Mouse (Mus musculus) MEL (cell line): Measurements from ENCODE around the gene Olfr15. TPM values are rescaled to one million over a fixed set of nuclear protein-coding genes. Genes with fewer than 3 reads are reported as not detected.
A peak's percentile ranks its signal among the peaks of the same experiment; 100 is the strongest.

Experiments
- DNase-seq: peaks from one replicate; pipeline ENCODE4 v3.0.0; 2011; ENCODE audit warnings: low read depth, low spot score
- H3K27ac ChIP-seq: 2 replicates; pipeline ENCODE4 v1.5.1; 2012; ENCODE audit warnings: low read depth, mild to moderate bottlenecking, control low read depth, low read length, moderate library complexity; ENCODE audit not compliant: control insufficient read depth
- H3K27me3 ChIP-seq, 2 experiments: fragments of 150-350 bp in 1 of 2; sonication (generic) in 1 of 2; 2 replicates each; pipeline ENCODE4 v1.6.1; 2012; ENCODE audit warnings: low read length in 2 of 2, mild to moderate bottlenecking in 2 of 2, improper control_type of control experiment in 1 of 2, moderate library complexity in 1 of 2; ENCODE audit not compliant: insufficient read depth in 2 of 2, control insufficient read depth in 1 of 2
- H3K36me3 ChIP-seq, 2 experiments: 2 replicates each; pipeline ENCODE4 v1.6.1; 2012 to 2014; ENCODE audit warnings: low read length in 2 of 2, improper control_type of control experiment in 1 of 2, inconsistent platforms in 1 of 2, mild to moderate bottlenecking in 1 of 2; ENCODE audit not compliant: insufficient read depth in 2 of 2, control insufficient read depth in 1 of 2
- H3K4me1 ChIP-seq, 2 experiments: fragments of 150-350 bp in 1 of 2; sonication (generic) in 1 of 2; 2 replicates each; pipeline ENCODE4 v1.6.1; 2012; ENCODE audit warnings: low read length in 2 of 2, improper control_type of control experiment in 1 of 2, mild to moderate bottlenecking in 1 of 2; ENCODE audit not compliant: insufficient read depth in 2 of 2, control insufficient read depth in 1 of 2
- H3K4me3 ChIP-seq, 2 experiments: fragments of 150-350 bp in 1 of 2; sonication (generic) in 1 of 2; 2 replicates each; pipeline ENCODE4 v1.5.1; 2012; ENCODE audit warnings: low read depth in 2 of 2, low read length in 2 of 2, mild to moderate bottlenecking in 2 of 2, moderate library complexity in 2 of 2, control low read depth in 1 of 2, improper control_type of control experiment in 1 of 2; ENCODE audit not compliant: control insufficient read depth in 1 of 2, insufficient read depth in 1 of 2
- H3K79me2 ChIP-seq: 2 replicates; pipeline ENCODE4 v1.6.1; 2012; ENCODE audit warnings: mild to moderate bottlenecking, low read length, moderate library complexity; ENCODE audit not compliant: control insufficient read depth, poor library complexity, insufficient read depth
- H3K9ac ChIP-seq: 2 replicates; pipeline ENCODE4 v1.6.1; 2012; ENCODE audit warnings: low read depth, mild to moderate bottlenecking, control low read depth, low read length, moderate library complexity; ENCODE audit not compliant: control insufficient read depth, poor library complexity, severe bottlenecking
- H3K9me3 ChIP-seq: fragments of 150-350 bp; sonication (generic); replicated peaks from 2 replicates; pipeline ENCODE4 v1.6.1; 2012; ENCODE audit warnings: mild to moderate bottlenecking, low read length, improper control_type of control experiment, moderate library complexity; ENCODE audit not compliant: insufficient read depth
- BHLHE40 ChIP-seq: IDR thresholded peaks from 2 replicates; pipeline ENCODE4 v1.6.1; 2012; ENCODE audit warnings: low read depth, mild to moderate bottlenecking, inconsistent platforms, low read length, improper control_type of control experiment, borderline replicate concordance
- CHD1 ChIP-seq: IDR thresholded peaks from 2 replicates; pipeline ENCODE4 v1.6.1; 2012; ENCODE audit warnings: low read depth, mild to moderate bottlenecking, inconsistent platforms, low read length, improper control_type of control experiment
- CHD2 ChIP-seq: IDR thresholded peaks from 2 replicates; pipeline ENCODE4 v1.6.1; 2011; ENCODE audit warnings: low read length, improper control_type of control experiment
- CTCF ChIP-seq, 3 experiments: IDR thresholded peaks in 2 of 3; conservative IDR thresholded peaks in 1 of 3; 2 replicates each; pipeline ENCODE4 v1.5.1; 2011 to 2012; ENCODE audit warnings: low read length in 3 of 3, low read depth in 2 of 3, mild to moderate bottlenecking in 2 of 3, improper control_type of control experiment in 1 of 3, inconsistent platforms in 1 of 3, mixed read lengths in 1 of 3, moderate library complexity in 1 of 3; ENCODE audit not compliant: control insufficient read depth in 1 of 3, insufficient read depth in 1 of 3, poor library complexity in 1 of 3, severe bottlenecking in 1 of 3
- E2F4 ChIP-seq: IDR thresholded peaks from 2 replicates; pipeline ENCODE4 v1.6.1; 2011; ENCODE audit warnings: low read depth, low read length, improper control_type of control experiment, borderline replicate concordance
- ELF1 ChIP-seq: IDR thresholded peaks from 2 replicates; pipeline ENCODE4 v1.6.1; 2014; ENCODE audit warnings: low read depth, mild to moderate bottlenecking, inconsistent platforms, low read length, improper control_type of control experiment, moderate library complexity
- EP300 ChIP-seq, 2 experiments: IDR thresholded peaks; 2 replicates each; pipeline ENCODE4 v1.6.1; 2011; ENCODE audit warnings: improper control_type of control experiment in 2 of 2, low read length in 2 of 2, low read depth in 1 of 2, mild to moderate bottlenecking in 1 of 2
- ETS1 ChIP-seq: IDR thresholded peaks from 2 replicates; pipeline ENCODE4 v1.6.1; 2012; ENCODE audit warnings: low read depth, mild to moderate bottlenecking, inconsistent platforms, low read length, improper control_type of control experiment, moderate library complexity
- GABPA ChIP-seq: IDR thresholded peaks from 2 replicates; pipeline ENCODE4 v1.6.1; 2012; ENCODE audit warnings: low read depth, mild to moderate bottlenecking, inconsistent platforms, low read length, improper control_type of control experiment, moderate library complexity
- HCFC1 ChIP-seq: IDR thresholded peaks from 2 replicates; pipeline ENCODE4 v1.6.1; 2012; ENCODE audit warnings: low read depth, mild to moderate bottlenecking, inconsistent platforms, low read length, improper control_type of control experiment, moderate library complexity
- JUND ChIP-seq: IDR thresholded peaks from 2 replicates; pipeline ENCODE4 v1.6.1; 2011; ENCODE audit warnings: low read depth, mild to moderate bottlenecking, improper control_type of control experiment, low read length
- KAT2A ChIP-seq: conservative IDR thresholded peaks from 2 replicates; pipeline ENCODE4 v1.6.1; 2012; ENCODE audit warnings: low read depth, low read length, improper control_type of control experiment, inconsistent platforms
- MAZ ChIP-seq: IDR thresholded peaks from 2 replicates; pipeline ENCODE4 v1.6.1; 2012; ENCODE audit warnings: low read depth, mild to moderate bottlenecking, inconsistent platforms, low read length, improper control_type of control experiment
- MEF2A ChIP-seq: IDR thresholded peaks from 2 replicates; pipeline ENCODE4 v1.6.1; 2014; ENCODE audit warnings: low read depth, mild to moderate bottlenecking, inconsistent platforms, low read length, improper control_type of control experiment; ENCODE audit not compliant: poor library complexity, insufficient replicate concordance, severe bottlenecking; ENCODE audit errors: extremely low read depth
- MXI1 ChIP-seq: IDR thresholded peaks from 2 replicates; pipeline ENCODE4 v1.6.1; 2011; ENCODE audit warnings: mild to moderate bottlenecking, low read depth, low read length, improper control_type of control experiment
- MYB ChIP-seq: IDR thresholded peaks from 2 replicates; pipeline ENCODE4 v1.6.1; 2011; ENCODE audit warnings: mild to moderate bottlenecking, low read depth, low read length, improper control_type of control experiment
- NELFE ChIP-seq: IDR thresholded peaks from 2 replicates; pipeline ENCODE4 v1.6.1; 2011; ENCODE audit warnings: low read depth, low read length, improper control_type of control experiment
- NRF1 ChIP-seq: IDR thresholded peaks from 2 replicates; pipeline ENCODE4 v1.6.1; 2014; ENCODE audit warnings: low read depth, mild to moderate bottlenecking, inconsistent platforms, low read length, improper control_type of control experiment, moderate library complexity; ENCODE audit not compliant: poor library complexity, insufficient read depth, severe bottlenecking
- RCOR1 ChIP-seq: IDR thresholded peaks from 2 replicates; pipeline ENCODE4 v1.6.1; 2012; ENCODE audit warnings: low read depth, mild to moderate bottlenecking, inconsistent platforms, low read length, improper control_type of control experiment
- SMC3 ChIP-seq: IDR thresholded peaks from 2 replicates; pipeline ENCODE4 v1.6.1; 2011; ENCODE audit warnings: low read depth, low read length, improper control_type of control experiment
- TBP ChIP-seq: IDR thresholded peaks from 2 replicates; pipeline ENCODE4 v1.8.0; 2011; ENCODE audit warnings: low read depth, low read length, improper control_type of control experiment
- TCF12 ChIP-seq: IDR thresholded peaks from 2 replicates; pipeline ENCODE4 v1.6.1; 2014; ENCODE audit warnings: low read depth, mild to moderate bottlenecking, inconsistent platforms, low read length, improper control_type of control experiment, moderate library complexity
- UBTF ChIP-seq: IDR thresholded peaks from 2 replicates; pipeline ENCODE4 v1.6.1; 2012; ENCODE audit warnings: low read depth, mild to moderate bottlenecking, inconsistent platforms, low read length, improper control_type of control experiment, moderate library complexity, borderline replicate concordance; ENCODE audit not compliant: insufficient read depth
- USF1 ChIP-seq: IDR thresholded peaks from 2 replicates; pipeline ENCODE4 v1.6.1; 2014; ENCODE audit warnings: low read depth, mild to moderate bottlenecking, inconsistent platforms, low read length, improper control_type of control experiment, moderate library complexity
- USF2 ChIP-seq, 2 experiments: IDR thresholded peaks; 2 replicates each; pipeline ENCODE4 v1.6.1; 2011 to 2012; ENCODE audit warnings: improper control_type of control experiment in 2 of 2, low read length in 2 of 2, borderline replicate concordance in 1 of 2, inconsistent platforms in 1 of 2, low read depth in 1 of 2, mild to moderate bottlenecking in 1 of 2; ENCODE audit not compliant: insufficient read depth in 1 of 2
- ZC3H11A ChIP-seq: IDR thresholded peaks from 2 replicates; pipeline ENCODE4 v1.6.1; 2012; ENCODE audit warnings: low read depth, mild to moderate bottlenecking, inconsistent platforms, low read length, improper control_type of control experiment
- ZKSCAN1 ChIP-seq: IDR thresholded peaks from 2 replicates; pipeline ENCODE4 v1.6.1; 2012; ENCODE audit warnings: low read depth, mild to moderate bottlenecking, inconsistent platforms, low read length, improper control_type of control experiment, moderate library complexity
- ZMIZ1 ChIP-seq: IDR thresholded peaks from 2 replicates; pipeline ENCODE4 v1.6.1; 2012; ENCODE audit warnings: low read depth, mild to moderate bottlenecking, inconsistent platforms, low read length, improper control_type of control experiment, moderate library complexity
- ZNF384 ChIP-seq: IDR thresholded peaks from 2 replicates; pipeline ENCODE4 v1.6.1; 2012; ENCODE audit warnings: low read depth, mild to moderate bottlenecking, inconsistent platforms, low read length, improper control_type of control experiment
- polyA plus RNA-seq, 2 experiments: library from polyadenylated mRNA; stranded (reverse) in 1 of 2; unstranded in 1 of 2; fragments of >175 nt in 1 of 2; fragments of >200 nt in 1 of 2; gene quantifications; 2 replicates each; pipeline versions ENCODE4 v1.2.1 to v1.2.4; 2012; ENCODE audit warnings: low replicate concordance in 2 of 2, low read depth in 1 of 2; ENCODE audit not compliant: insufficient read length in 2 of 2, insufficient read depth in 1 of 2, missing spikeins in 1 of 2
- total RNA-seq: library from RNA; depleted of rRNA; stranded (reverse); fragments of 300-350 nt; gene quantifications from 2 replicates; pipeline ENCODE4 v1.2.3, GENCODE M21; 2012

Olfr15 gene
- total and polyA plus RNA-seq, 3 experiments, result not detected

DNA sequence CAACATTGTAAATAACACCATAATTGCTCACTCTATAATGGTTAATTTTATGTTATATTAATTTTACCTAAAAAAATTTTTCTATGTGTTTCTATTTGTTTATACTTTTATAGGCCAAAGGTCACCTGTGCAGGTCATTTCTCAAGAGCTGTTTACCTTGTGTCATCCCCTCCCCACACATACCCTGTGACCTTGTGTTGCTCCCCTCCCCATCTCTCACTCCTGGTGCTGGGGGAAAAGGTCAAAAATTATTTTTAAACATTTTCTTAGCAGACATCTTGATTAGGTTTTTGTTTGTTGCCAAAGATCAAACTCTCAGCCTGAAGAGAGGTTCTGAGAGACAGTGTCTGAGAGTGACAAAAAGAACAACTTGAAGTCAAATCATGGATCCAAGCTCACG is 13.1 kb downstream of the Olfr15 start:
- Histone ChIP-seq H3K27me3 (no peaks in the 10 kb centered on the region), H3K4me1 (no peaks in the 10 kb centered on the region; a peak in 2 of 4 replicates), H3K36me3 (no peaks in the 10 kb centered on the region; a peak in 1 of 4 replicates), H3K4me3 (no peak overlapping the region), H3K9ac (no peak overlapping the region), H3K9me3 (no peaks in the 10 kb centered on the region), H3K27ac (no peak overlapping the region), H3K79me2 (no peaks in the 10 kb centered on the region)
- TF ChIP-seq MXI1 (no peak), RCOR1 (no peak), CHD1 (no peak), MEF2A (no peak), SMC3 (no peak), JUND (no peak), USF1 (no peak)
- no peak for DNase-seq

DNA sequence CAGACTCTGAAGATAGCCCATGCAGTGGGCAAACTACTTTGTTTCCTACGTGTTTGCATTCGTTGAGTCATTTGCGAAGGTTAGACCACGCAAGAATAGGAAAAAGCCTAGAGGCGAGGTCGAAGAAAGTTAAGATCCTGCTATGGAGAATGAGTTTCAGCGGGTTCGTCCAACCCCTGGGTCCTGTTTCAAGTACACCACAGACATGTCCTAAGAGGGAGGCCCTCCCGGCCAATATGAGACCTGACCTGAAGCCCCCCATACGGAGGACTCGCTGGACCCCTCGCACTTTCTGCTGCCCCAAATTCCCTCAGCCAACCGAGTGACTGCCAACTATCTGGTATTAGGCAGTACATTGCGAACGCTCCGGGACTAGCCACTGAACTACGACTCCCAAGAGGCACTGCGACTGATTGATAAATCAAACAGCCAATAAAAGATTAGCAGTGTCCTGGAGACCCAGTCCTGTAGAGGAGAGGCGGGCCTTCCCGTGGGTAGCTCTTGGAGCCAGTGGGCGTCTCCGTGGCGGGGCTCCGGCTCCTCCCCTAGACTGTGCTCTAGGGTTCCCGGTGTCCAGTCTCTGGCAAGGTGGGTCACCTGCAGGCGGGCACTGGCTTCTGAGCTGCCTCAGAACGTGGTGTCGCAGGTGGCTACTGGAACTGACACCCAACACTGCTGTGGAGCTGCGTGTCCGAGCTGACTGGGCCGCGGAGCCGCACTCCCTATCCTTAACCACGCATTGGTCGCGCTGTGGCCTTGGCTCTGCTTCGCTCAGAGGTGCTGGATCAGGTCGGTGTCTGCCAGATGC is 16.2 kb downstream of the Olfr15 start, which contains the start of gene Zfp174:
Gene Zfp174, plus strand, starts transcription at position 558 of the 808 bp plus-strand sequence.
- no peaks in the 10 kb centered on the region for H3K27me3 ChIP-seq
- DNase-seq, result peak; percentile 96
- H3K9me3 ChIP-seq, result no peaks in the 10 kb centered on the region
- peak within 1 kb of the TSS; percentile 82 to 89 for H3K4me3 ChIP-seq
- no peak within 1 kb of the TSS for H3K27ac ChIP-seq
- H3K4me1 ChIP-seq, result no peaks in the 10 kb centered on the region; a peak in 1 of 4 replicates
- no peaks in the 10 kb centered on the region for H3K79me2 ChIP-seq
- no peaks in the 10 kb centered on the region; a peak in 1 of 4 replicates for H3K36me3 ChIP-seq
- peak within 1 kb of the TSS; percentile 67 for H3K9ac ChIP-seq
- 0 out of 2 replicates have a peak, but pooled peaks have one; percentile 18 for TF ChIP-seq NRF1
- 0 out of 2 replicates have a peak, but pooled peaks have one; percentile 48 for TF ChIP-seq ELF1
- no peak for TF ChIP-seq ZMIZ1
- peak; percentile 40; the same call in 1 of the 2 replicates for TF ChIP-seq TBP
- no peak for TF ChIP-seq SMC3
- peak; percentile 89 for TF ChIP-seq KAT2A
- no peak; the same call in 1 of the 2 replicates for TF ChIP-seq TCF12
- TF ChIP-seq GABPA, result no peak
- TF ChIP-seq EP300 (IDR thresholded peaks at IDR 0.05; ENCODE audit: low read depth in 1 of 2, low read length in 2 of 2), result no peak
- TF ChIP-seq ZNF384, result no peak
- no peak for TF ChIP-seq UBTF
- no peak for TF ChIP-seq E2F4
- no peak for TF ChIP-seq ZC3H11A
- no peak for TF ChIP-seq MAZ
- peak; percentile 70 for TF ChIP-seq NELFE
- TF ChIP-seq BHLHE40, result no peak
- no peak for TF ChIP-seq ETS1
- no peak for TF ChIP-seq CTCF (IDR thresholded peaks at IDR 0.05 in 2 of 3, conservative IDR thresholded peaks at IDR 0.05 in 1 of 3; ENCODE audit: control insufficient read depth in 1 of 3, insufficient read depth in 1 of 3, low read depth in 2 of 3, low read length in 3 of 3, poor library complexity in 1 of 3, severe bottlenecking in 1 of 3)
- TF ChIP-seq ZKSCAN1, result no peak
- TF ChIP-seq CHD2, result peak; percentile 77
- no peak for TF ChIP-seq MYB
- no peak for TF ChIP-seq CHD1
- TF ChIP-seq JUND, result no peak
- no peak for TF ChIP-seq USF2 (IDR thresholded peaks at IDR 0.05; ENCODE audit: borderline replicate concordance in 1 of 2, insufficient read depth in 1 of 2, low read depth in 1 of 2, low read length in 2 of 2)
- TF ChIP-seq HCFC1, result peak; percentile 99
